Mouse (Mus musculus): ENCODE results near the gene Fermt3.

- no peak for TF ChIP-seq CTCF (IDR thresholded peaks at IDR 0.05; ENCODE audit: low read depth)
- TF ChIP-seq EP300 (optimal IDR thresholded peaks at IDR 0.05): no peak
These were observed 33.1 kb downstream of the Fermt3 start for GRCm38 (mm10) chr19:6985951-6986708.

All from stomach, postnatal 0 days (tissue).